Mouse (Mus musculus) frontal cortex, postnatal 14 days (tissue): ENCODE measurements around the gene Cx3cr1.

Experiments used
- DNase-seq, 2 experiments: peaks; one replicate each; pipeline ENCODE4 v3.0.0; 2022; ENCODE audit warnings: low spot score in 2 of 2

The Cx3cr1 gene

DNA sequence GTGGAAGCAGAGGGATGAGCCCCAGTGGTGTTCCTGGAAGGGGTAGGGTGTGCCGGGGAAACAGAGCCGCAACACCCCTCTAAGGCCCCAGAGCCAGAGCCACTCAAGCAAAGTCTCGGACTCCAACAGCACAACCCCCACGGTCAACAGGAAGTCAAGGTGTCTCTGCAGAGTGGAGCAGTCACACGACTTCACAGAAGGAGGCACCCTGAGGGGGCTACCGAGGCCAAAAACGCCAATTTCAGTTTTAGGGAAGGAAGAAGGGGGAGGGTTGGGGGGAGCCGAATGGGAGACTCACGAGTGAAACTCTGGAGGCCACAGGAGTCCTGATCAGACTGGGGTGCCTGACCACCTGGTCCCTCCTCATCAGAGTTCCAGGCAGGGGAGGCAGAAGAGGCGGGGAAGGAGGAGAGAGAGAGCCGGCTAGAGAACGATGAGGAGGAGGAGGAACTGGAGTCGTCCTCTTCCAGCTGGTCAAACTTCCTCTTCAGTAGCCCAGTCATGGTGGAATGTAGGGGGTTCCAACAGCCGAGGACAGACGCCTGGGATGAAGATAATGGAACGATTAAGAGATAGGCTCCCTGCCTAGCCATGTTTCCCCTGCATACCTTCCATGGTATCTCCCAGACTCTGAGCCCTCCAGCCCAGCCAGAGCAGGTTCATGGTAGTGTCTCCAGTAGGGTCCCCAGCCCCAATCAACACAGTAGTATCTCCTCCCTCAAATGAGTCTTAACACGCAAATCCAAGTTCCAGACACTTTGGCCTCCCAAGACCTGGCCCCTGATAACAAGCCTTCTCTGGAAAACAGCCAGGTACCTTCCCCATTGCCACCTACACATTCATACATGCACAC lies 92.7 kb downstream of the Cx3cr1 start:
- no peak for DNase-seq

DNA sequence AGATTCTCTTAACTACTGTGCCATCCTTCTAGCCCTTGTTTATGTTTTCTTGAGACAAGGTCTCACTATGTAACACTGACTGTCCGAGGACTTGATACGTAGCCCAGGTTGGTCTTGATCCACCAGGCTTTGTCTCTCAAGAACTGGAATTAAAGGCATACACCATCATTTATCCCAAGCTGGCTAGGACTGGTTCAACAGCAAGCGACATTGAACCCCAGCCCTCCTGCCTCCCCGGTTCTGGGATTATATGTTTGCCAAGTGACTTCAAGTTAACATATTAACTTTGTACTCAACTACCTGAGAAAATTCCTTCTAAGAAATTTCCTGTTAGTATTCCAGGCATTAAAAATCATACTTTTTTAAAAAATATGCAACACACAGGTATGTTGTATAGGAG lies 94.4 kb downstream of the Cx3cr1 start:
- no peak for DNase-seq

- DNase-seq: no peak
These were observed 95.1 kb downstream of the Cx3cr1 start for GRCm38 (mm10) chr9:119974609-119975008.

DNA sequence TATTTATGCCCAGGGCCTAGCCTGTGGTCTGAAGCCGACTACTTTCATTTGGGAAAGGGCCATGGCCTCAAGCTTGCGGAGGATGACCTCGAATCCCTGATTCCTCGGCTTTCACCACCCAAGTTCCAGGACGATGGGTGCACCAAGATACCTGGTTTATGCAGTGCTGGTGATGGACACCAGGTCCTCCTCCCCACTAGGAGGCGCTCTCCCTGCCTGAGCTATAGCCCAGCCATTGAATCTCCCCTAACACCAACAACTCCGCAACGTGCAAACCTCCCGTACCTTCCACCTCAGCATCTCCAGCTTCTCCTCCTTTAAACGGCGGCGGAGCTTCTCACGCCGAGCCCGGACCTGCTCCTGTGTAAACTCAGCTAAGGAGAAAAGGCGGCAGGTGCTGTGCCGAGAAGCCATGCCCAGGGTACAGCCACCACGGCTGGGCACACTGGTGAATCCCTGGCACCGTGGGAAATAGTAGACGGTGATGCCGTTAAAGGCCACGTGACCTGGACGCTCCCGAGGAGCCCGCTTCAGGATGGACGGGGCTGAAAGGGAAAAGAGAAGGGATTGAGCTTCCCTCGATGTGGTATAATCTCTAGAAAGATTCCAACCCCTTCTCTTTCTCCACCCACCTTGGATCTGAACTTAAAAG lies 95.7 kb downstream of the Cx3cr1 start:
- no peak for DNase-seq

GRCm38 (mm10) chr9:119973281-119973680 lies 96.4 kb downstream of the Cx3cr1 start:
- DNase-seq: no peak

DNA sequence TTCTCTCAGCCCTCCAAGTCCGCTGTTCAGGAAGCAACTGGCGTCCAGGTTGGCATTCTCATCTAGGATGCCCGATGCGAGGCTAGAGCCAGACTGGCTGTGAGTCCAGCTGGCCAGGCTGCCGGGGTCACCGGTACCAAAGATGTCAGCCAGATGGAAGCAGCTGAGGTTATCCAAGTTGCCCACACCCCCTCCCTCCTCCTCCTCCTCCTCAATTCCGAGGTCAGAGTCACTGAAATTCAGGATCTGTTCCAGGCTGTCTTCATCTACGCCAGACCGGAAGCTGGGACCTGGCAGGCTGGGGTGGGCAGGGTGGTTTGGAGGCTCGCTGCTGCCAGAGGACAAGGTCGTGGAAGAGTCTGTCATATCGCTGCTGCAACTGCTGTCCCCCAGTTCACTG lies 97.1 kb downstream of the Cx3cr1 start:
- no peak for DNase-seq

- DNase-seq: no peak
These were observed 97.5 kb downstream of the Cx3cr1 start for GRCm38 (mm10) chr9:119972166-119972565.

- no peak for DNase-seq
These were observed 98.7 kb downstream of the Cx3cr1 start for GRCm38 (mm10) chr9:119970763-119971656.

DNA sequence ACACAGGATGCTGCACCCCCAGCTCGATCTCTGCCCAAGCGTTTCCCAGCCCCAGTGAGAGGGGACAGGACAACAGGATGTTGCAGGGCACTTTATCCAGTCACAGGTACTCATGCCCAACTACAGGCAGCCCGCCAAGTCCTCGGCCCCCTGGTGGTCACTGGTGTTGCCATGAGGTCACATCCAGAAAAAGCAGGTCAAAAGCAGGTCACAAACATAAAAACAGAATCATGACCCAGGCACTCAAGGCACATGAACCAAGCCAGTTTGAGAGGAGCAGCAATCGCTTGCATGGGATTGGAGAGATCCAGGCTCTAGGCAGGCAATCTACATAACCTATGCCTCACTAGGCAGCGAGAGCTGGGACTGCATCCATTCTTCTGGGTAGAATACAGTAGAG lies 99.5 kb downstream of the Cx3cr1 start:
- DNase-seq: no peak

- no peak for DNase-seq
These were observed 99.9 kb downstream of the Cx3cr1 start for GRCm38 (mm10) chr9:119969811-119970210.

DNA sequence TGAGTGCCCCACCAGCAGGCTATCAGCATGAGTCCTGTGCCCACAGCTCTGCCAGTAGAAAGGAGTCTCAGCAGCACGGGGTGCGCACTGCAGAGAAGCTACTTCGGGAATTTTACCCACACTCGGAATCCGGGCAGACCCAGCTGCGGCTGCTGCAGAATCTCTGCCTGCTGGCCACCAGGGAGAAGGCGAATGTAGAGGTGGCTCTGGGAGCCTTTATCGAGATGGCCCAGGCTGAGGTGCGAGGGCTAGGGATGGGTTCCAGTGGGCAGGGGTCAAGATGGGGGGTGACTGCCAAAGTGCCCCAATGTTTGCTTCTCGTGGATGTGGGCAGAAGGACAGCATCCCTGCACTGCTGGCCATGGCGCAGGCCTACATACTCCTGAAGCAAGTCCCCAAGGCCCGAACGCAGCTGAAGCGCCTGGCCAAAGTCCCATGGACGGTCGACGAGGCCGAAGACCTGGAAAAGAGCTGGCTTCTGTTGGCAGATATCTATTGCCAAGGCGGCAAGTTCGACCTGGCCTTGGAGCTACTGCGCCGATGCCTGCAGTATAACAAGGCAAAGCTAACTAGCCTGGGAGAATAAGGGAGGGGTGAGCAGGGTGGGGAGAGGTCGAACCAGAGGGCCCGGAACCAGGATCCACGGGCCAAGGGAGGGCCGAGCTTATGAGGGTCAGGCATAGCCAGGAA lies 103.3 kb downstream of the Cx3cr1 start:
- DNase-seq: no peak

DNA sequence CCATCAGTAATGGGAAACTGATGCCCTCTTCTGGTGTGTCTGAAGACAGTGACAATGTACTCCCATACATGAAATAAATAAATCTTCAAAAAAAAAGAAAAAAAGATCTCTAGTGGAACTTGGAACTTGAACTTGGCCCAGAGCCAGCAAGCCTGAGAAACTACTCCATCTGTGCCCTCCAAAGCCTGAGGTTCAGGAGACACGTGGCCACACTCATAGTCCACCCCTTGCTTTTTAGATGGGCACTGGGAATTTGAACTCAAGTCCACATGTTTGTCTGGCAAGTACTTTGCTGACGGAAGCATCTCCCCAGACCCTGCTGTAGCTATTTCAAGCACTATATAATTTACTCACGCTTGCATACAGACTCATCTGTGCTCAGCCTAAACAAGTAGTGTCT lies 104.5 kb downstream of the Cx3cr1 start:
- DNase-seq: no peak

GRCm38 (mm10) chr9:119964206-119964605 lies 105.5 kb downstream of the Cx3cr1 start:
- DNase-seq: no peak

- DNase-seq: no peak
These were observed 106.6 kb downstream of the Cx3cr1 start for GRCm38 (mm10) chr9:119962987-119963667.

- no peak for DNase-seq
These were observed 107.5 kb downstream of the Cx3cr1 start for GRCm38 (mm10) chr9:119962216-119962615.

DNA sequence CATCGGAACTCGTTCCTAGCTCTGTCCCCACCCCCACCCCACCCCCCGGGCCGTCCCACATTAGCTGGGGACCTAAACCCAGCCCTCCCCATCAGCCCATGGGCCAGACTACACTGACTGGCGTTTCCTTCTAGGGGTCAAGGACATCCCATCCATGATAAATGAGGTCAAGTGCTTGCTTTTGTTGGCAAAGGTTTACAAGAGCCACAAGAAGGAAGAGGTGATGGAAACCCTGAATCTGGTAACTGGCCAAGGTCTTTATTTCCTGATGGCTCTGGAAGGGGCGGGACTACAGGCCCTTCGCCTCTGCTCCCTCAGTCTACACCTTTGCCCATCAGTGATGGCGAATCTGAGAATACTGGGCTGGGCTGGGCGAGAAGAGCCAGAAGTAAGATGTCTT lies 110.8 kb downstream of the Cx3cr1 start:
- no peak for DNase-seq

GRCm38 (mm10) chr9:119951388-119951787 lies 118.3 kb downstream of the Cx3cr1 start:
- no peak for DNase-seq

GRCm38 (mm10) chr9:119950434-119950833 lies 119.2 kb downstream of the Cx3cr1 start:
- DNase-seq: no peak

DNA sequence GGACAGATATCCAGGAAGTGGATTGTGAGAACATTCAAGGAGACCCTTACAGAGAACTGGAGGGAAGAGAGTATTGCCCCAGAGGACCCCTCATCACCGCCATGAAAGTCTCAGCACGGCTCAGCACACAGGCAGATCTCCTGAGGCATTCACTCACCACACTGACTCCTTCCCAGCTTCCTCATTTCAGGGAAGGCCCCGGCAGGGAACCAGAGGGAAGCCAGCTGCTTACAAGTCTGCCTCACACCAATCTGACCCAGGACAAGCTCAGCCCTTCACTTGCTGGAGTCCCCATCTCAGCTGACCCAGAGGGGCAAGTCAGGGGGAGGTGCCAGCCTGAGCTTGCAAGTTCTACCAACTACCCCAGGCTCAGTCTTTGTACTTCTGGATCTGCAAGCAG lies 120.9 kb downstream of the Cx3cr1 start:
- no peak for DNase-seq

DNA sequence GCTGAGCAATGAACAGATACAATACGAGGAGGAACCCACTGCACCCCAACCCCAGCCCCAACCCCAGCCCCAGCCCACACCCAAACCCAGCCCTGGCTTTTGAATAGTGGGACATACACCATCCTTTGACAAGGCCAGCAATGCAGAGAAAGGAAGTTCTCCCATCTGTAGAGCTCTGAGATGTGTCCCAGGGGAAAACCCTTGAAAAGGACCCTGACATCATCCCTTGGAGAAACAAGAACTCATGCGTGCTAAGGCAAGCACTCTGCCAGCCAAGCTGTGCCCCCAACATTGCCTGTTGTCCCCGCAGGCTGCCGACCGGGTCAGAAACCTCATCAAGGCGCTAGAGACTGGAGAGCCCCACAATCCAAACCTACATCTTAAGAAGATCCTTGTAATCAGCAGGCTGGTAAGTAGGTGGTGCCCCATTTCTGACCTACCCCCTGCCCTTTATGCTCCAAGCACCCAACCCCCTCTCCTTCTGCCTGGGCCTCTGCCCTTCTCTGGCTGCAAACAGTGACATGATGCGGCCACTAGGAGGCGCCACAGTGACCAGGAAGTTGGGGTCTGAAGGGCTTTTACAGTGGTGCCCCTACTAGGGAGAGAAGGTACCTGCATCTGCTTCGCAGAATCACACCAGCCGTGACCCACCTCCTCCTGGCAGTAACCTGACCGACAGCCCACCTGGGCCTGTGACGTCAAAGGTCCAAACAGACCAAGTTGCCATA lies 124.3 kb downstream of the Cx3cr1 start:
- no peak for DNase-seq
